ENCODE assay signal across 16 mouse cellular contexts in the genomic region with DNA sequence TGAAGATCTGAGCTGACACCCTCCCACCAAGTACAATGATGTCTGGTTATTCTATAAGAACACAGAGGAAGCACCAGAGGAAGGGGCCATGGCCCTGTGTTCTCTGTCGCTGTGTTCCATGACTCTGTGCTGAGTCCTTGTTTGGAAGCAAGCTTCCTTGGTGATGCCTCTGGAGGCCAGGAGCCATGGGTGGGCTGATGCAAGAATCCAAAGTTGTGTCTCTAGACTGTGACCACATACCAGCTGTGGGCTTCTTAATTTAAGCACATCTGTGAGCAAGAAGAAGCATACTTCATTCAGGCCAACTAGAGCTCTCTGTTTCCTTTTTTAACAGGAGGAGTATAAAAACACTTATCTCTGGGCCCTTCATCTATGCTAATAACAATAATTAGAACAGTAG. TPM values are rescaled to one million over a fixed set of nuclear protein-coding genes. Genes with fewer than 3 reads are reported as not detected.
"Had no signal": no experiment of that assay in that cellular context is flagged by ENCODE, and none has a peak within 500 bp of the region (broad histone marks: within the 10 kb centered on the region; RNA-seq: fewer than 3 reads in every experiment).

No protein-coding gene starts in this region.

- H3K9ac ChIP-seq: lung, embryonic 14.5 days; midbrain, embryonic 13.5 days; midbrain, embryonic 15.5 days; neural tube, embryonic 13.5 days; neural tube, embryonic 15.5 days; stomach, embryonic 15.5 days had no signal

- H3K4me2 ChIP-seq: lung, embryonic 14.5 days; midbrain, embryonic 11.5 days; midbrain, embryonic 13.5 days; midbrain, embryonic 15.5 days; neural tube, embryonic 13.5 days; neural tube, embryonic 15.5 days; stomach, embryonic 15.5 days had no signal

- DNase-seq: lung, embryonic 14.5 days; lung, postnatal 10 days; lung, postnatal 4 days; right cerebral cortex, postnatal 14 days; thymus, adult 2 months; thymus, postnatal 25 days; thymus, postnatal 4 days had no signal

- H3K27ac ChIP-seq: midbrain, embryonic 13.5 days; midbrain, embryonic 15.5 days; neural tube, embryonic 13.5 days; neural tube, embryonic 15.5 days; stomach, embryonic 15.5 days; stomach, postnatal 0 days had no signal

- ATAC-seq: midbrain, embryonic 13.5 days; midbrain, embryonic 15.5 days had no signal

- H3K27me3 ChIP-seq: megakaryocyte, embryonic 14.5 days; midbrain, embryonic 13.5 days; midbrain, embryonic 15.5 days; neural tube, embryonic 13.5 days; neural tube, embryonic 15.5 days; stomach, embryonic 15.5 days had no signal

- H3K9me3 ChIP-seq: megakaryocyte, embryonic 14.5 days; midbrain, embryonic 13.5 days; midbrain, embryonic 15.5 days; neural tube, embryonic 13.5 days; neural tube, embryonic 15.5 days; stomach, embryonic 15.5 days had no signal

- H3K4me1 ChIP-seq: megakaryocyte, embryonic 14.5 days; stomach, embryonic 15.5 days had no signal

- H3K36me3 ChIP-seq: midbrain, embryonic 13.5 days; midbrain, embryonic 15.5 days; neural tube, embryonic 13.5 days; neural tube, embryonic 15.5 days; stomach, embryonic 15.5 days had no signal

- H3K4me3 ChIP-seq: megakaryocyte, embryonic 14.5 days; midbrain, embryonic 13.5 days; midbrain, embryonic 15.5 days; myocyte; neural tube, embryonic 13.5 days; neural tube, embryonic 15.5 days; stomach, embryonic 15.5 days had no signal

RNA-seq across cellular contexts. Expression of a gene that starts 42.7 kb away (rescaled TPM):
- polyA plus RNA-seq: myocyte had no signal
